Mouse (Mus musculus): Measurements from ENCODE around the gene Slc30a5.

Slc30a5 gene

GRCm38 (mm10) chr13:100755329-100755728 is 77.9 kb downstream of the Slc30a5 start:
- DNase-seq (ENCODE audit: low spot score), result no peak

GRCm38 (mm10) chr13:100754186-100754585 is 79.0 kb downstream of the Slc30a5 start:
- DNase-seq (ENCODE audit: low spot score), result no peak

GRCm38 (mm10) chr13:100753011-100753410 is 80.2 kb downstream of the Slc30a5 start:
- no peak for DNase-seq (ENCODE audit: low spot score)
